Mouse (Mus musculus): ENCODE measurements around the gene Litaf.

GRCm38 (mm10) chr16:10984534-10984933 lies 81.4 kb downstream of the Litaf start:
- TF ChIP-seq CTCF (IDR thresholded peaks at IDR 0.05; ENCODE audit: control insufficient read depth, insufficient read depth, insufficient replicate concordance, low read depth, low read length) (no peak), POLR2A (IDR thresholded peaks at IDR 0.05; ENCODE audit: control insufficient read depth, low read depth, low read length) (no peak)

All from testis, adult 2 months (tissue).